Mouse (Mus musculus) megakaryocyte, adult 5-6 weeks (primary cell): ENCODE data around the gene Erich4. TPM values are rescaled to one million over a fixed set of nuclear protein-coding genes. Genes with fewer than 3 reads are reported as not detected.
"Not testable (repeated sequence)": the region's sequence is repeated elsewhere in the genome, so short reads cannot be mapped to it uniquely, and the experiment has no call there.

ENCODE experiments used
- ATAC-seq: 2 replicates; pipeline ENCODE4 v1.8.0; 2016; ENCODE audit warnings: mild to moderate bottlenecking, inconsistent platforms; ENCODE audit not compliant: poor library complexity, severe bottlenecking
- total RNA-seq, 2 experiments: library from RNA; stranded (forward) in 1 of 2; stranded (reverse) in 1 of 2; fragments of 153-499, 151-499 nt in 1 of 2; fragments of 221-1000, 200-1000 nt in 1 of 2; gene quantifications; 2 replicates each; pipeline versions ENCODE4 v1.2.3 to v1.2.4; 2015 to 2017

Gene Erich4
- total RNA-seq, 2 experiments from 2014 or later = not detected

- ATAC-seq = no peak
Observed at GRCm38 (mm10) chr7:25582301-25582810, 33.3 kb downstream of the Erich4 start.

- ATAC-seq = 0 out of 2 replicates have a peak, but pooled peaks have one; percentile 5
Observed at GRCm38 (mm10) chr7:25579441-25579840, 36.3 kb downstream of the Erich4 start.

- peak; percentile 99 for ATAC-seq
Observed at GRCm38 (mm10) chr7:25576793-25577437, 38.8 kb downstream of the Erich4 start.

GRCm38 (mm10) chr7:25576308-25576707, 39.4 kb downstream of the Erich4 start:
- ATAC-seq = not testable (repeated sequence)

GRCm38 (mm10) chr7:25575870-25576269, 39.8 kb downstream of the Erich4 start:
- ATAC-seq = no peak

GRCm38 (mm10) chr7:25575105-25575504, 40.6 kb downstream of the Erich4 start:
- no peak for ATAC-seq

- not testable (repeated sequence) for ATAC-seq
Observed at GRCm38 (mm10) chr7:25573806-25574205, 41.9 kb downstream of the Erich4 start.

GRCm38 (mm10) chr7:25568721-25569120, 47.0 kb downstream of the Erich4 start:
- ATAC-seq = no peak

Other genes starting within 250 kb of the Erich4 start
- not detected in 2 replicates for gene Cnfn, start 246.2 kb downstream of the Erich4 start, total RNA-seq (2015)
- not detected in 2 replicates for gene Cnfn, start 246.2 kb downstream of the Erich4 start, total RNA-seq (2017)
- 17.4 and 20.6 TPM in 2 replicates for gene Lipe, start 217.2 kb downstream of the Erich4 start, total RNA-seq (2015)
- gene Lipe, start 217.2 kb downstream of the Erich4 start, total RNA-seq (2017) = 17.3 and 23.6 TPM in 2 replicates
- gene Cxcl17, start 203.0 kb downstream of the Erich4 start, total RNA-seq (2015) = not detected in 2 replicates
- gene Cxcl17, start 203.0 kb downstream of the Erich4 start, total RNA-seq (2017) = not detected in 2 replicates
- gene Ceacam1, start 138.3 kb downstream of the Erich4 start, total RNA-seq (2015) = 309 and 334 TPM in 2 replicates
- 89.9 and 122 TPM in 2 replicates for gene Ceacam1, start 138.3 kb downstream of the Erich4 start, total RNA-seq (2017)
- 0.16 and 0.46 TPM in 2 replicates for gene Ceacam2, start 76.0 kb downstream of the Erich4 start, total RNA-seq (2015)
- 0.04 TPM in 1 of 2 replicates, not detected in the other for gene Ceacam2, start 76.0 kb downstream of the Erich4 start, total RNA-seq (2017)
- 18.7 and 19.8 TPM in 2 replicates for gene Dmac2, start 3.5 kb upstream of the Erich4 start, total RNA-seq (2015)
- 29.5 and 36.7 TPM in 2 replicates for gene Dmac2, start 3.5 kb upstream of the Erich4 start, total RNA-seq (2017)
- gene B3gnt8, start 10.8 kb upstream of the Erich4 start, total RNA-seq (2015) = 18.3 and 18.4 TPM in 2 replicates
- gene B3gnt8, start 10.8 kb upstream of the Erich4 start, total RNA-seq (2017) = 27.0 and 34.3 TPM in 2 replicates
- gene Bckdha, start 43.1 kb upstream of the Erich4 start, total RNA-seq (2015) = 40.4 TPM in 2 replicates
- gene Bckdha, start 43.1 kb upstream of the Erich4 start, total RNA-seq (2017) = 39.9 and 50.1 TPM in 2 replicates
- gene Exosc5, start 43.3 kb upstream of the Erich4 start, total RNA-seq (2015) = 31.5 and 33.7 TPM in 2 replicates
- gene Exosc5, start 43.3 kb upstream of the Erich4 start, total RNA-seq (2017) = 19.4 and 20.9 TPM in 2 replicates
- 0.68 and 0.91 TPM in 2 replicates for gene Tmem91, start 59.3 kb upstream of the Erich4 start, total RNA-seq (2015)
- not detected in 2 replicates for gene Tmem91, start 59.3 kb upstream of the Erich4 start, total RNA-seq (2017)
- 24.8 and 32.0 TPM in 2 replicates for gene B9d2, start 64.9 kb upstream of the Erich4 start, total RNA-seq (2015)
- gene B9d2, start 64.9 kb upstream of the Erich4 start, total RNA-seq (2017) = 26.7 and 44.6 TPM in 2 replicates
- 281 and 286 TPM in 2 replicates for gene Tgfb1, start 71.1 kb upstream of the Erich4 start, total RNA-seq (2015)
- gene Tgfb1, start 71.1 kb upstream of the Erich4 start, total RNA-seq (2017) = 42.2 and 47.4 TPM in 2 replicates
- 30.5 and 30.9 TPM in 2 replicates for gene Ccdc97, start 103.2 kb upstream of the Erich4 start, total RNA-seq (2015)
- gene Ccdc97, start 103.2 kb upstream of the Erich4 start, total RNA-seq (2017) = 18.3 and 22.9 TPM in 2 replicates
- gene Hnrnpul1, start 138.9 kb upstream of the Erich4 start, total RNA-seq (2015) = 134 and 143 TPM in 2 replicates
- gene Hnrnpul1, start 138.9 kb upstream of the Erich4 start, total RNA-seq (2017) = 121 and 148 TPM in 2 replicates
- 7.7 and 8.0 TPM in 2 replicates for gene Axl, start 172.8 kb upstream of the Erich4 start, total RNA-seq (2015)
- 5.7 and 7.6 TPM in 2 replicates for gene Axl, start 172.8 kb upstream of the Erich4 start, total RNA-seq (2017)
- gene Cyp2s1, start 201.0 kb upstream of the Erich4 start, total RNA-seq (2015) = 0.21 TPM in 1 of 2 replicates, not detected in the other
- gene Cyp2s1, start 201.0 kb upstream of the Erich4 start, total RNA-seq (2017) = not detected in 2 replicates